Mouse (Mus musculus) heart, adult 11 months (tissue): ENCODE measurements around the gene Rhov.

ENCODE experiments used
- DNase-seq: peaks from one replicate; pipeline ENCODE4 v3.0.0; 2022

Gene Rhov

GRCm38 (mm10) chr2:119270643-119271331 is at the start of gene Rhov:
Rhov (minus strand) TSS chr2:119271272.
- peak; percentile 85 for DNase-seq

- DNase-seq: peak; percentile 95
Measured at GRCm38 (mm10) chr2:119320571-119320970, 49.5 kb upstream of the Rhov start.

- DNase-seq: peak; percentile 84
Measured at GRCm38 (mm10) chr2:119318043-119318710, 47.1 kb upstream of the Rhov start.

GRCm38 (mm10) chr2:119314742-119315310 is 43.8 kb upstream of the Rhov start:
- DNase-seq: peak; percentile 96

GRCm38 (mm10) chr2:119313780-119314479 is 42.9 kb upstream of the Rhov start:
- peak; percentile 96 for DNase-seq

GRCm38 (mm10) chr2:119312380-119312958 is 41.4 kb upstream of the Rhov start:
- DNase-seq: no peak

GRCm38 (mm10) chr2:119311544-119311943 is 40.5 kb upstream of the Rhov start:
- peak; percentile 98 for DNase-seq

- peak; percentile 98 for DNase-seq
Measured at GRCm38 (mm10) chr2:119304798-119305208, 33.7 kb upstream of the Rhov start.

GRCm38 (mm10) chr2:119304391-119304790 is 33.3 kb upstream of the Rhov start:
- peak; percentile 67 for DNase-seq

GRCm38 (mm10) chr2:119302876-119303275 is 31.8 kb upstream of the Rhov start:
- DNase-seq: peak; percentile 90

- peak; percentile 99 for DNase-seq
Measured at GRCm38 (mm10) chr2:119300819-119301493, 29.9 kb upstream of the Rhov start.

- DNase-seq: peak; percentile 100
Measured at GRCm38 (mm10) chr2:119299981-119300818, 29.1 kb upstream of the Rhov start.

GRCm38 (mm10) chr2:119298839-119299238 is 27.8 kb upstream of the Rhov start:
- DNase-seq: peak; percentile 90

GRCm38 (mm10) chr2:119298330-119298729 is 27.3 kb upstream of the Rhov start:
- peak; percentile 97 for DNase-seq

GRCm38 (mm10) chr2:119297506-119297905 is 26.4 kb upstream of the Rhov start:
- peak; percentile 87 for DNase-seq

GRCm38 (mm10) chr2:119296756-119297155 is 25.7 kb upstream of the Rhov start:
- DNase-seq: no peak

GRCm38 (mm10) chr2:119294411-119294810 is 23.3 kb upstream of the Rhov start:
- no peak for DNase-seq

- no peak for DNase-seq
Measured at GRCm38 (mm10) chr2:119293776-119294390, 22.8 kb upstream of the Rhov start.

GRCm38 (mm10) chr2:119293311-119293710 is 22.2 kb upstream of the Rhov start:
- peak; percentile 90 for DNase-seq

- peak; percentile 89 for DNase-seq
Measured at GRCm38 (mm10) chr2:119292852-119293251, 21.8 kb upstream of the Rhov start.

- DNase-seq: peak; percentile 70
Measured at GRCm38 (mm10) chr2:119292281-119292680, 21.2 kb upstream of the Rhov start.
